Mouse (Mus musculus): ENCODE results near the gene Tmem121.

GRCm38 (mm10) chr12:113201301-113201700, 15.6 kb downstream of the Tmem121 start:
- TF ChIP-seq CTCF (IDR thresholded peaks at IDR 0.05; ENCODE audit: borderline replicate concordance, extremely low read depth, insufficient read depth, insufficient read length) (no peak), POLR2A (IDR thresholded peaks at IDR 0.05; ENCODE audit: borderline replicate concordance, extremely low read depth, insufficient read depth, insufficient read length, poor library complexity, severe bottlenecking) (no peak)
